Mouse (Mus musculus) heart, embryonic 15.5 days (tissue): ENCODE data around the gene Dtd1. TPM values are rescaled to one million over a fixed set of nuclear protein-coding genes. Genes with fewer than 3 reads are reported as not detected.

Experiments
- ATAC-seq: fragments of 200-750 bp; cut with Nextera tagmentation; replicated peaks from 2 replicates; pipeline ENCODE4 v1.8.0; 2017; ENCODE audit warnings: low read depth, moderate TSS enrichment; ENCODE audit not compliant: insufficient number of reproducible peaks, insufficient read depth, low FRiP score
- H3K27ac ChIP-seq: fragments of 300-500 bp; sonication (generic); 2 replicates; pipeline ENCODE4 v1.5.1; 2015; ENCODE audit warnings: mild to moderate bottlenecking, inconsistent platforms
- H3K27me3 ChIP-seq: fragments of 300-500 bp; sonication (generic); 2 replicates; pipeline ENCODE4 v1.6.1; 2015; ENCODE audit warnings: inconsistent platforms
- H3K36me3 ChIP-seq: fragments of 300-500 bp; sonication (generic); 2 replicates; pipeline ENCODE4 v1.6.1; 2015; ENCODE audit warnings: mild to moderate bottlenecking, inconsistent platforms
- H3K4me1 ChIP-seq: fragments of 300-500 bp; sonication (generic); replicated peaks from 2 replicates; pipeline ENCODE4 v1.6.1; 2015; ENCODE audit warnings: inconsistent platforms
- H3K4me2 ChIP-seq: fragments of 300-500 bp; sonication (generic); 2 replicates; pipeline ENCODE4 v1.6.1; 2015; ENCODE audit warnings: inconsistent platforms, mild to moderate bottlenecking, moderate library complexity
- H3K4me3 ChIP-seq: fragments of 300-500 bp; sonication (generic); 2 replicates; pipeline ENCODE4 v1.5.1; 2015; ENCODE audit warnings: mild to moderate bottlenecking, inconsistent platforms
- H3K9ac ChIP-seq: fragments of 300-500 bp; sonication (generic); 2 replicates; pipeline ENCODE4 v1.6.1; 2015; ENCODE audit warnings: mild to moderate bottlenecking, inconsistent platforms
- H3K9me3 ChIP-seq: fragments of 300-500 bp; sonication (generic); replicated peaks from 2 replicates; pipeline ENCODE4 v1.6.1; 2016; ENCODE audit warnings: inconsistent platforms
- WGBS: fragments of 180-500 bp; shearing (Covaris S2); methylation state at CpG from one replicate; pipeline ENCODE4 v1.1.7; 2015; ENCODE audit warnings: mixed read lengths; 5-methylcytosine and 5-hydroxymethylcytosine counted together
- polyA plus RNA-seq: library from polyadenylated mRNA; unstranded; fragments of >200 nt; fragmentation: Nextera tagmentation; extraction: Ambion mirVana; gene quantifications from 2 replicates; pipeline ENCODE4 v1.2.1, GENCODE M21; 2015

The Dtd1 gene
- polyA plus RNA-seq, 1 experiment from 2014 or later: 26.7 TPM

DNA sequence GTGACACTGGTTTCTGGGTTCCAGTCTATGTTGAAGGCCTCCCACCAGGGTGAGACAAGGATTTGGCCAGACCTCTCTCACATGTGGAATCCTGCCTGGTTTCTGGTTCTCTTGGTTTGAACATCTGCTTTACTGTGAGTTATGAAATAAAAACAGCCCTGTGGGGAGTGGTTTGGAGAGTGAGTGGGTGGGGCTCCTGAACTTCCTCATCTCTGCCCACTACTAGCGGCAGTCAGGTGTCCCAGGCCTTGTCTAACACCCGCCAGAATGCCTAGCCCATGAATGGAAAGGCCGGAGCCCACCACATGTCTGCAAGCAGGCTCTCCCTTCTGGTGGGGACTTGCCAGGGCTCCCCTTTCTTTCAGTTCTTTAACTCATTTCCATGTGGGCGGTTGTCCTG, 42.3 kb downstream of the Dtd1 start:
- Histone ChIP-seq H3K36me3 (no peaks in the 10 kb centered on the region), H3K4me3 (no peak overlapping the region), H3K27ac (no peak overlapping the region), H3K4me1 (0 out of 2 replicates have a peak, but pooled peaks cover 2% of the 10 kb centered on the region), H3K4me2 (no peak overlapping the region), H3K27me3 (no peaks in the 10 kb centered on the region), H3K9me3 (no peaks in the 10 kb centered on the region), H3K9ac (no peak overlapping the region)
- WGBS: 70% methylated on average over 4 of the region's 4 CpGs
- ATAC-seq: no peak

- Histone ChIP-seq H3K27me3 (no peaks in the 10 kb centered on the region), H3K4me1 (no peaks in the 10 kb centered on the region), H3K36me3 (no peaks in the 10 kb centered on the region), H3K9me3 (no peaks in the 10 kb centered on the region), H3K4me3 (no peak overlapping the region), H3K4me2 (no peak overlapping the region), H3K9ac (no peak overlapping the region), H3K27ac (no peak overlapping the region)
- WGBS: 82% methylated on average over 10 of the region's 10 CpGs
- no peak for ATAC-seq
Measured at GRCm38 (mm10) chr2:144646360-144646759, 46.7 kb downstream of the Dtd1 start.

GRCm38 (mm10) chr2:144647151-144647550, 47.5 kb downstream of the Dtd1 start:
- H3K9ac ChIP-seq: no peak overlapping the region
- no peaks in the 10 kb centered on the region for H3K27me3 ChIP-seq
- no peak overlapping the region for H3K4me3 ChIP-seq
- no peaks in the 10 kb centered on the region for H3K36me3 ChIP-seq
- H3K4me1 ChIP-seq: no peaks in the 10 kb centered on the region
- no peak for ATAC-seq
- WGBS: 83% methylated on average over 4 of the region's 4 CpGs
- no peaks in the 10 kb centered on the region for H3K9me3 ChIP-seq
- no peak overlapping the region for H3K4me2 ChIP-seq
- H3K27ac ChIP-seq: no peak overlapping the region

- Histone ChIP-seq H3K36me3 (no peaks in the 10 kb centered on the region), H3K27me3 (no peaks in the 10 kb centered on the region), H3K9ac (no peak overlapping the region), H3K27ac (no peak overlapping the region), H3K4me1 (no peaks in the 10 kb centered on the region), H3K4me2 (no peak overlapping the region), H3K9me3 (no peaks in the 10 kb centered on the region), H3K4me3 (no peak overlapping the region)
- 94% methylated on average over 1 of the region's 1 CpGs for WGBS
- no peak for ATAC-seq
Measured at GRCm38 (mm10) chr2:144649960-144650359, 50.3 kb downstream of the Dtd1 start.

DNA sequence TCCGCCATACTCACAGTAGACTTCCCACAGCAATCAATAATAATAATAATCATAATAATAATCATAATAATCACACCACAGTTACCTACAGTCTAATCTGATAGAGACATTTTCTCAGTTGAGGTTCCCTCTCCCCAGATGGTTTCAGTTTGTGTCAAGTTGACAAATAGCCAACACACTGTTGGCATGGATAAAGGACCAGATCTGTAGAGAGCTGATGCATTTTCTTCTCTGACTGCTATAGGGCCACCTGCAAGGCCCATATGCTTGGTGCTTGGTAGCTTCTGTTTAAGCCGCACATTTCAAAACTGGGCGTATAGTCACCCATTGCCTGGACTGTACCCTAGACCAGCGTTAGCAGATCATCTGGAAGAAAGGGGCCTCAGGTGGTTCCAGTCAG, 53.1 kb downstream of the Dtd1 start:
- Histone ChIP-seq H3K27ac (no peak overlapping the region), H3K27me3 (no peaks in the 10 kb centered on the region), H3K4me2 (no peak overlapping the region), H3K9me3 (no peaks in the 10 kb centered on the region), H3K9ac (no peak overlapping the region), H3K4me3 (no peak overlapping the region), H3K4me1 (no peaks in the 10 kb centered on the region), H3K36me3 (no peaks in the 10 kb centered on the region)
- WGBS: 94% methylated on average over 4 of the region's 4 CpGs
- no peak for ATAC-seq

DNA sequence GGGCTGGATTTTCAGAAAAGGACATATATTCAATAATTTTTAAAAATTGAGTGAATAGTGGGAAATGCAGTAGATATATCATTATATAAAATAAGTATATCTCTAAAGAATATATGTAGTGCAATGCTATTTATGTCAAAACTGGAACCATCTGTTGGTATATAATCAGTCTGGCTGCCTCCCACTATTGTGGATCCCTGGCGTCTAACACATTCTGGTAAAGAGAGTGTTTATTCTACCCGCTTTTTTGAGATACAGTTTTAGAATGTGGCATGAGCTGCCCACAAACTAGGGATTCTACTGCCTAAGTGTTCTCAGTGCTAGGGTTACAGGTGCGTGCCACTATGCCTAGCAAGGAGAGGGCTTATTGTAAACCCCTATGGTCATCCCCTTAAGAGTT, 55.6 kb downstream of the Dtd1 start:
- 81% methylated on average over 3 of the region's 3 CpGs for WGBS
- H3K36me3 ChIP-seq: no peaks in the 10 kb centered on the region
- no peak overlapping the region for H3K27ac ChIP-seq
- ATAC-seq: no peak
- H3K9ac ChIP-seq: no peak overlapping the region
- H3K4me2 ChIP-seq: no peak overlapping the region
- H3K27me3 ChIP-seq: no peaks in the 10 kb centered on the region
- no peaks in the 10 kb centered on the region for H3K4me1 ChIP-seq
- H3K4me3 ChIP-seq: no peak overlapping the region
- no peaks in the 10 kb centered on the region for H3K9me3 ChIP-seq

DNA sequence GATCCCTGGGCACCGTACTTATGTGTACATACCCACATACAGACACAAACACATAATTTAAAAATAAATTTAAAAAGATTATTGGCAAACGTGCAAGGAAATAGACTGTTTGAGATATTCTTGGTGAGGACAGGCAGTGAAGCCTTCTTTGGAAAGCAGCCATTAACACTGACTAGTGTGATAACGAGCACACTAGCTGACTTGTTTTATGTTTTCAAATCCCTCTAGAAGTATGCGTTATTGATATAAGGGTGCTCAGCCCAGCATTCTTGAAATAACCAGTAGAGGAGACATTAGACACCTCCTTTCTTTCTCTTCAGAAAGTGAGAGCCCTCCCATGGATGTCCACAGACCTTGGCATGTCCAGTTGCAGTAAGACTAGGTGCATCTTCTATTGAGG, 68.8 kb downstream of the Dtd1 start:
- Histone ChIP-seq H3K4me3 (no peak overlapping the region), H3K4me2 (no peak overlapping the region), H3K4me1 (peaks cover 8% of the 10 kb centered on the region), H3K27me3 (no peaks in the 10 kb centered on the region), H3K27ac (peak overlapping the region; percentile 54), H3K36me3 (no peaks in the 10 kb centered on the region), H3K9ac (no peak overlapping the region), H3K9me3 (no peaks in the 10 kb centered on the region)
- 37% methylated on average over 4 of the region's 4 CpGs for WGBS
- ATAC-seq: no peak

- no peaks in the 10 kb centered on the region for H3K9me3 ChIP-seq
- H3K27ac ChIP-seq: no peak overlapping the region
- no peak for ATAC-seq
- no peak overlapping the region for H3K4me3 ChIP-seq
- no peak overlapping the region for H3K9ac ChIP-seq
- WGBS: 74% methylated on average over 5 of the region's 5 CpGs
- no peaks in the 10 kb centered on the region for H3K36me3 ChIP-seq
- H3K4me2 ChIP-seq: no peak overlapping the region
- peaks cover 8% of the 10 kb centered on the region for H3K4me1 ChIP-seq
- H3K27me3 ChIP-seq: no peaks in the 10 kb centered on the region
Measured at GRCm38 (mm10) chr2:144670289-144670930, 70.7 kb downstream of the Dtd1 start.

DNA sequence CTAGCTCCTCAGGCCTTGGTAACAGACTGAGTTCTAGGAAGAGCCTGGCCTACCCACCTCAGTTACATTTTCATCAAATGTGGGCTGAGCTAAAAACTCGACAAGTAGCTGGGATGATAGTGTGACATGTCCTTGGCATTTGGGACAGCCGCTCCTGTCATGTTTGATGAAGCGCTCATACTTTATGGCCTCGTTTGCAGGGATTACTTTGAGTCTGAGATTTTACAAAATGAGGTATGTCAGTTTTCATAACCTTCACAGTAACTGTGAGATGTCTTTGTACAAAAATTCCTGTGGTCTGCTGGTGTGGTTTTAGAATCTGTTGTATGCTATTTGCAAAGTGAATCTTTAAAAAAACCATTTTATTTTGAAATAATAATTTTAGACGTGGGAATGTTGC, 72.7 kb downstream of the Dtd1 start:
- no peaks in the 10 kb centered on the region for H3K27me3 ChIP-seq
- H3K4me3 ChIP-seq: no peak overlapping the region
- H3K36me3 ChIP-seq: no peaks in the 10 kb centered on the region
- H3K27ac ChIP-seq: no peak overlapping the region
- WGBS: 78% methylated on average over 5 of the region's 5 CpGs
- no peak overlapping the region for H3K4me2 ChIP-seq
- H3K9ac ChIP-seq: no peak overlapping the region
- H3K9me3 ChIP-seq: no peaks in the 10 kb centered on the region
- H3K4me1 ChIP-seq: peaks cover 18% of the 10 kb centered on the region
- no peak for ATAC-seq

GRCm38 (mm10) chr2:144676546-144677228, 77.0 kb downstream of the Dtd1 start:
- peak overlapping the region; percentile 47 for H3K4me2 ChIP-seq

GRCm38 (mm10) chr2:144677229-144677571, 77.5 kb downstream of the Dtd1 start:
- 40% methylated on average over 2 of the region's 2 CpGs for WGBS
- ATAC-seq: no peak
- H3K9ac ChIP-seq: no peak overlapping the region

More at GRCm38 (mm10) chr2:144676546-144677228, 77.0 kb downstream of the Dtd1 start:
- Histone ChIP-seq H3K36me3 (no peaks in the 10 kb centered on the region), H3K27ac (0 out of 2 replicates have a peak overlapping the region, but pooled peaks have one; percentile 31), H3K9me3 (no peaks in the 10 kb centered on the region), H3K27me3 (no peaks in the 10 kb centered on the region), H3K9ac (no peak overlapping the region), H3K4me3 (no peak overlapping the region), H3K4me1 (peaks cover 12% of the 10 kb centered on the region)
- 0 out of 2 replicates have a peak, but pooled peaks have one; percentile 38 for ATAC-seq
- 35% methylated on average over 13 of the region's 13 CpGs for WGBS

GRCm38 (mm10) chr2:144678779-144679178, 79.1 kb downstream of the Dtd1 start:
- no peaks in the 10 kb centered on the region for H3K36me3 ChIP-seq
- no peak overlapping the region for H3K9ac ChIP-seq
- H3K27ac ChIP-seq: no peak overlapping the region
- no peaks in the 10 kb centered on the region for H3K27me3 ChIP-seq
- H3K4me2 ChIP-seq: no peak overlapping the region
- H3K4me3 ChIP-seq: no peak overlapping the region
- no peaks in the 10 kb centered on the region for H3K9me3 ChIP-seq
- ATAC-seq: no peak
- peaks cover 12% of the 10 kb centered on the region for H3K4me1 ChIP-seq
- WGBS: 88% methylated on average over 6 of the region's 6 CpGs

More at GRCm38 (mm10) chr2:144677229-144677571, 77.5 kb downstream of the Dtd1 start:
- no peak overlapping the region for H3K27ac ChIP-seq
- H3K9me3 ChIP-seq: no peaks in the 10 kb centered on the region
- no peaks in the 10 kb centered on the region for H3K36me3 ChIP-seq
- H3K4me2 ChIP-seq: no peak overlapping the region
- H3K4me1 ChIP-seq: peaks cover 12% of the 10 kb centered on the region
- no peak overlapping the region for H3K4me3 ChIP-seq
- H3K27me3 ChIP-seq: no peaks in the 10 kb centered on the region
